Mouse (Mus musculus) heart, postnatal 0 days (tissue): ENCODE data around the gene Gm11985. TPM values are rescaled to one million over a fixed set of nuclear protein-coding genes. Genes with fewer than 3 reads are reported as not detected.

Source experiments
- ATAC-seq: fragments of 200-750 bp; cut with Nextera tagmentation; 2 replicates; pipeline ENCODE4 v1.8.0; 2017; ENCODE audit warnings: low read depth, moderate number of reproducible peaks, moderate library complexity; ENCODE audit not compliant: insufficient read depth
- DNase-seq: peaks from one replicate; pipeline ENCODE4 v3.0.0-alpha.2; 2016; ENCODE audit warnings: low spot score
- H3K27ac ChIP-seq: fragments of 300-500 bp; sonication (generic); 2 replicates; pipeline ENCODE4 v1.5.1; 2014; ENCODE audit warnings: low read depth, mild to moderate bottlenecking
- H3K27me3 ChIP-seq: fragments of 300-500 bp; sonication (generic); 2 replicates; pipeline ENCODE4 v1.6.1; 2014; ENCODE audit warnings: low read length, mixed read lengths; ENCODE audit not compliant: control insufficient read depth, insufficient read depth
- H3K36me3 ChIP-seq: fragments of 300-500 bp; sonication (generic); replicated peaks from 2 replicates; pipeline ENCODE4 v1.6.1; 2014; ENCODE audit warnings: low read length, mixed read lengths; ENCODE audit not compliant: control insufficient read depth, insufficient read depth
- H3K4me1 ChIP-seq: fragments of 300-500 bp; sonication (generic); 2 replicates; pipeline ENCODE4 v1.6.1; 2014; ENCODE audit warnings: antibody characterized with exemption; ENCODE audit not compliant: control insufficient read depth, insufficient read depth
- H3K4me2 ChIP-seq: fragments of 300-500 bp; sonication (generic); 2 replicates; pipeline ENCODE4 v1.6.1; 2014; ENCODE audit warnings: low read depth, mild to moderate bottlenecking, low read length, moderate library complexity
- H3K4me3 ChIP-seq: fragments of 300-500 bp; sonication (generic); 2 replicates; pipeline ENCODE4 v1.5.1; 2014; ENCODE audit warnings: low read depth, low read length
- H3K9ac ChIP-seq: fragments of 300-500 bp; sonication (generic); replicated peaks from 2 replicates; pipeline ENCODE4 v1.6.1; 2014; ENCODE audit warnings: low read depth, low read length, mixed read lengths
- H3K9me3 ChIP-seq: fragments of 300-500 bp; sonication (generic); replicated peaks from 2 replicates; pipeline ENCODE4 v1.6.1; 2016; ENCODE audit warnings: low read length; ENCODE audit not compliant: control insufficient read depth
- CTCF ChIP-seq: IDR thresholded peaks from 2 replicates; pipeline ENCODE4 v1.5.1; 2016; ENCODE audit warnings: antibody characterized with exemption, control low read depth, low read depth
- EP300 ChIP-seq: IDR thresholded peaks from 2 replicates; pipeline ENCODE4 v1.6.1; 2016; ENCODE audit warnings: antibody characterized with exemption, low read depth
- WGBS: fragments of 180-500 bp; shearing (Covaris S2); extraction: QIAGEN DNeasy Blood & Tissue Kit; methylation state at CpG from one replicate; pipeline ENCODE4 v1.1.7; 2014; 5-methylcytosine and 5-hydroxymethylcytosine counted together
- polyA plus RNA-seq: library from polyadenylated mRNA; unstranded; fragments of >200 nt; fragmentation: Nextera tagmentation; extraction: Ambion mirVana; gene quantifications from 2 replicates; pipeline ENCODE4 v1.2.1, GENCODE M21; 2015
- total RNA-seq: library from RNA; depleted of rRNA; stranded (reverse); fragments of >200 nt; gene quantifications from 2 replicates; pipeline ENCODE4 v1.2.3, GENCODE M21; 2014; ENCODE audit warnings: low replicate concordance

Gm11985 gene
- total and polyA plus RNA-seq, 2 experiments from 2014 or later = not detected

- ATAC-seq = no peak; the same call in 1 of the 2 replicates
- H3K27me3 ChIP-seq = no peaks in the 10 kb centered on the region
- H3K9ac ChIP-seq = no peak overlapping the region
- H3K36me3 ChIP-seq = no peaks in the 10 kb centered on the region
- H3K4me3 ChIP-seq = no peak overlapping the region
- DNase-seq = peak; percentile 14
- H3K9me3 ChIP-seq = no peaks in the 10 kb centered on the region
- H3K27ac ChIP-seq = no peak overlapping the region
- no peak for TF ChIP-seq EP300
- peak; percentile 79 for TF ChIP-seq CTCF
- no peak overlapping the region for H3K4me2 ChIP-seq
- WGBS = 69% methylated on average over 8 of the region's 8 CpGs
- H3K4me1 ChIP-seq = peaks cover 13% of the 10 kb centered on the region; the same call in 1 of the 2 replicates
Measured at GRCm38 (mm10) chr11:7161502-7162174, 26.7 kb downstream of the Gm11985 start.

GRCm38 (mm10) chr11:7160637-7161101, 27.7 kb downstream of the Gm11985 start:
- 49% methylated on average over 4 of the region's 4 CpGs for WGBS
- DNase-seq (peak; percentile 21), ATAC-seq (peak; percentile 51; the same call in 1 of the 2 replicates)
- H3K4me1 ChIP-seq = peaks cover 13% of the 10 kb centered on the region; the same call in 1 of the 2 replicates
- no peak overlapping the region; the same call in 1 of the 2 replicates for H3K27ac ChIP-seq
- no peaks in the 10 kb centered on the region for H3K27me3 ChIP-seq
- no peak for TF ChIP-seq CTCF
- no peak for TF ChIP-seq EP300
- H3K4me2 ChIP-seq = no peak overlapping the region
- no peak overlapping the region for H3K4me3 ChIP-seq
- no peaks in the 10 kb centered on the region for H3K36me3 ChIP-seq
- no peaks in the 10 kb centered on the region for H3K9me3 ChIP-seq
- no peak overlapping the region for H3K9ac ChIP-seq

GRCm38 (mm10) chr11:7160146-7160545, 28.2 kb downstream of the Gm11985 start:
- no peak for ATAC-seq
- DNase-seq = no peak
- Histone ChIP-seq H3K4me3 (no peak overlapping the region), H3K27ac (no peak overlapping the region; the same call in 1 of the 2 replicates), H3K9me3 (no peaks in the 10 kb centered on the region), H3K36me3 (no peaks in the 10 kb centered on the region), H3K9ac (no peak overlapping the region), H3K27me3 (no peaks in the 10 kb centered on the region), H3K4me1 (peaks cover 13% of the 10 kb centered on the region; the same call in 1 of the 2 replicates), H3K4me2 (no peak overlapping the region)
- WGBS = 40% methylated on average over 6 of the region's 6 CpGs
- TF ChIP-seq CTCF (no peak), EP300 (no peak)

GRCm38 (mm10) chr11:7158196-7158595, 30.2 kb downstream of the Gm11985 start:
- no peak for DNase-seq
- Histone ChIP-seq H3K9ac (no peak overlapping the region), H3K9me3 (no peaks in the 10 kb centered on the region), H3K36me3 (no peaks in the 10 kb centered on the region), H3K4me3 (no peak overlapping the region), H3K4me2 (no peak overlapping the region), H3K4me1 (peaks cover 13% of the 10 kb centered on the region; the same call in 1 of the 2 replicates), H3K27me3 (no peaks in the 10 kb centered on the region), H3K27ac (no peak overlapping the region)
- 86% methylated on average over 6 of the region's 6 CpGs for WGBS
- ATAC-seq = no peak
- TF ChIP-seq CTCF (no peak), EP300 (no peak)

GRCm38 (mm10) chr11:7156427-7156826, 31.9 kb downstream of the Gm11985 start:
- Histone ChIP-seq H3K4me2 (no peak overlapping the region), H3K4me3 (no peak overlapping the region), H3K4me1 (peaks cover 13% of the 10 kb centered on the region; the same call in 1 of the 2 replicates), H3K36me3 (no peaks in the 10 kb centered on the region), H3K9ac (no peak overlapping the region), H3K9me3 (no peaks in the 10 kb centered on the region), H3K27ac (no peak overlapping the region), H3K27me3 (no peaks in the 10 kb centered on the region)
- no peak for TF ChIP-seq CTCF
- no peak for TF ChIP-seq EP300
- no peak for ATAC-seq
- WGBS = 66% methylated on average over 4 of the region's 4 CpGs
- DNase-seq = no peak

GRCm38 (mm10) chr11:7153081-7153480, 35.3 kb downstream of the Gm11985 start:
- no peak for DNase-seq
- no peaks in the 10 kb centered on the region for H3K9me3 ChIP-seq
- ATAC-seq = no peak
- H3K4me2 ChIP-seq = no peak overlapping the region
- H3K36me3 ChIP-seq = no peaks in the 10 kb centered on the region
- 78% methylated on average over 8 of the region's 8 CpGs for WGBS
- no peak overlapping the region for H3K27ac ChIP-seq
- H3K4me1 ChIP-seq = no peaks in the 10 kb centered on the region
- H3K27me3 ChIP-seq = no peaks in the 10 kb centered on the region
- no peak overlapping the region for H3K4me3 ChIP-seq
- H3K9ac ChIP-seq = no peak overlapping the region
- TF ChIP-seq CTCF = no peak
- TF ChIP-seq EP300 = no peak
